Mouse (Mus musculus) R1 (cell line): ENCODE results near the gene Cyp20a1.
A peak's percentile ranks its signal among the peaks of the same experiment; 100 is the strongest.

Experiments
- DNase-seq: peaks from one replicate; pipeline ENCODE4 v3.0.0-alpha.2; 2018; ENCODE audit warnings: low read depth, low spot score

The Cyp20a1 gene

GRCm38 (mm10) chr1:60342808-60343629, at the start of gene Cyp20a1:
Gene Cyp20a1, plus strand, starts transcription at chr1:60343323.
- DNase-seq = peak; percentile 89

- no peak for DNase-seq
Measured at GRCm38 (mm10) chr1:60293921-60294320, 49.2 kb upstream of the Cyp20a1 start.

- DNase-seq = no peak
Measured at GRCm38 (mm10) chr1:60343630-60344455, 720 bp downstream of the Cyp20a1 start.

- DNase-seq = no peak
Measured at GRCm38 (mm10) chr1:60344670-60345069, 1.5 kb downstream of the Cyp20a1 start.

GRCm38 (mm10) chr1:60345712-60346111, 2.6 kb downstream of the Cyp20a1 start:
- no peak for DNase-seq

- DNase-seq = no peak
Measured at GRCm38 (mm10) chr1:60352786-60353185, 9.7 kb downstream of the Cyp20a1 start.

GRCm38 (mm10) chr1:60361626-60362025, 18.5 kb downstream of the Cyp20a1 start:
- DNase-seq = no peak

GRCm38 (mm10) chr1:60376556-60376955, 33.4 kb downstream of the Cyp20a1 start:
- DNase-seq = no peak

GRCm38 (mm10) chr1:60381910-60382309, 38.8 kb downstream of the Cyp20a1 start:
- no peak for DNase-seq

GRCm38 (mm10) chr1:60404848-60405247, 61.7 kb downstream of the Cyp20a1 start:
- DNase-seq = peak; percentile 65

GRCm38 (mm10) chr1:60408501-60409167, 65.5 kb downstream of the Cyp20a1 start:
- no peak for DNase-seq

- peak; percentile 93 for DNase-seq
Measured at GRCm38 (mm10) chr1:60409168-60409828, 66.2 kb downstream of the Cyp20a1 start, which contains the start of gene Abi2. Gene Abi2, plus strand, starts transcription at chr1:60409619.

GRCm38 (mm10) chr1:60409928-60410817, 67.0 kb downstream of the Cyp20a1 start:
- DNase-seq = peak; percentile 50

GRCm38 (mm10) chr1:60416724-60417123, 73.6 kb downstream of the Cyp20a1 start:
- no peak for DNase-seq

- DNase-seq = peak; percentile 22
Measured at GRCm38 (mm10) chr1:60423882-60424281, 80.8 kb downstream of the Cyp20a1 start.

GRCm38 (mm10) chr1:60428341-60428740, 85.2 kb downstream of the Cyp20a1 start:
- DNase-seq = no peak

GRCm38 (mm10) chr1:60428932-60429331, 85.8 kb downstream of the Cyp20a1 start:
- peak; percentile 72 for DNase-seq

- DNase-seq = peak; percentile 78
Measured at GRCm38 (mm10) chr1:60431531-60431930, 88.4 kb downstream of the Cyp20a1 start.

- peak; percentile 92 for DNase-seq
Measured at GRCm38 (mm10) chr1:60432497-60432896, 89.4 kb downstream of the Cyp20a1 start.
